In genomic region chr7:98139216-98139615, GRCm38 (mm10) we compare ENCODE assay signal across 28 mouse cellular contexts. TPM values are rescaled to one million over a fixed set of nuclear protein-coding genes. Genes with fewer than 3 reads are reported as not detected.
A peak's percentile ranks its signal among the peaks of the same experiment; 100 is the strongest.
DNase-seq lines count a peak whose midpoint lies in the region; ATAC-seq lines count a peak whose summit lies in the region.
"Had no signal": no experiment of that assay in that cellular context is flagged by ENCODE, and none has a peak within 500 bp of the region (broad histone marks: within the 10 kb centered on the region; RNA-seq: fewer than 3 reads in every experiment).

No protein-coding gene starts in this region.

- H3K9me3 ChIP-seq in heart, embryonic 12.5 days (replicated peaks) = no peaks in the 10 kb centered on the region
- H3K9me3 ChIP-seq in intestine, embryonic 16.5 days (ENCODE audit: control insufficient read depth, low read length) = no peaks in the 10 kb centered on the region
- H3K9me3 ChIP-seq in intestine, embryonic 15.5 days = no peaks in the 10 kb centered on the region
- H3K9me3 ChIP-seq in limb, embryonic 13.5 days = no peaks in the 10 kb centered on the region
- H3K9me3 ChIP-seq: forebrain, embryonic 13.5 days; kidney, embryonic 15.5 days; liver, embryonic 12.5 days had no signal

- peak; percentile 46 to 62 for DNase-seq in adrenal gland, postnatal 36 days
- no peak for DNase-seq in adrenal gland, postnatal 25 days
- DNase-seq in heart, postnatal 36 days = no peak
- DNase-seq: B cell, adult 2 months; cerebellum, adult 11 months; cerebellum, adult 9-10 months; gastrocnemius, postnatal 10 days; heart, postnatal 10 days; kidney, adult 18-20 months; kidney, postnatal 25 days; liver, postnatal 0 days; lung, postnatal 36 days; right cerebral cortex, postnatal 4 days; thymus, adult 18-20 months; thymus, postnatal 36 days had no signal

- no peak overlapping the region for H3K4me3 ChIP-seq in heart, embryonic 12.5 days
- H3K4me3 ChIP-seq in intestine, embryonic 16.5 days (ENCODE audit: low read length) = no peak overlapping the region
- H3K4me3 ChIP-seq in intestine, embryonic 15.5 days (replicated peaks) = no peak overlapping the region
- no peak overlapping the region for H3K4me3 ChIP-seq in limb, embryonic 13.5 days
- H3K4me3 ChIP-seq: forebrain, embryonic 13.5 days; kidney, embryonic 15.5 days; liver, embryonic 12.5 days had no signal

- intact Hi-C loops in heart, postnatal 36 days (cut with DNase I) = no loop called here

- no peak for ATAC-seq in heart, embryonic 12.5 days (ENCODE audit: insufficient number of reproducible peaks, low FRiP score)
- no peak for ATAC-seq in intestine, embryonic 16.5 days
- ATAC-seq in intestine, embryonic 15.5 days = no peak
- no peak for ATAC-seq in limb, embryonic 13.5 days (ENCODE audit: low FRiP score, low read depth)
- ATAC-seq: activated CD4-positive, CD25-positive, alpha-beta regulatory T cell, adult 4 months; forebrain, embryonic 13.5 days; liver, embryonic 12.5 days; liver, postnatal 0 days; midbrain, embryonic 16.5 days had no signal

- peaks cover 46% of the 10 kb centered on the region for H3K4me1 ChIP-seq in heart, embryonic 12.5 days (replicated peaks)
- no peaks in the 10 kb centered on the region for H3K4me1 ChIP-seq in intestine, embryonic 16.5 days (ENCODE audit: control insufficient read depth, insufficient read depth, low read length)
- no peaks in the 10 kb centered on the region for H3K4me1 ChIP-seq in intestine, embryonic 15.5 days (replicated peaks)
- peaks cover 15% of the 10 kb centered on the region for H3K4me1 ChIP-seq in limb, embryonic 13.5 days

- 14% methylated on average over 9 of the region's 9 CpGs for WGBS in heart, embryonic 12.5 days
- 23% methylated on average over 9 of the region's 9 CpGs for WGBS in intestine, embryonic 16.5 days
- 23% methylated on average over 9 of the region's 9 CpGs for WGBS in intestine, embryonic 15.5 days
- 17% methylated on average over 9 of the region's 9 CpGs for WGBS in limb, embryonic 13.5 days

- H3K4me2 ChIP-seq in heart, embryonic 12.5 days = peak overlapping the region; percentile 42
- H3K4me2 ChIP-seq in intestine, embryonic 16.5 days (ENCODE audit: low read depth, low read length) = no peak overlapping the region
- no peak overlapping the region for H3K4me2 ChIP-seq in intestine, embryonic 15.5 days (replicated peaks)
- peak overlapping the region; percentile 14; the same call in 1 of the 2 replicates for H3K4me2 ChIP-seq in limb, embryonic 13.5 days (replicated peaks)
- H3K4me2 ChIP-seq: forebrain, embryonic 13.5 days; hindbrain, embryonic 14.5 days; kidney, embryonic 15.5 days; liver, embryonic 12.5 days; midbrain, embryonic 11.5 days had no signal

- H3K27ac ChIP-seq in heart, embryonic 12.5 days (ENCODE audit: poor library complexity, severe bottlenecking) = no peak overlapping the region
- no peak overlapping the region for H3K27ac ChIP-seq in intestine, embryonic 16.5 days (ENCODE audit: low read length)
- no peak overlapping the region for H3K27ac ChIP-seq in intestine, embryonic 15.5 days
- no peak overlapping the region for H3K27ac ChIP-seq in limb, embryonic 13.5 days
- H3K27ac ChIP-seq: forebrain, embryonic 13.5 days; hindbrain, embryonic 14.5 days; kidney, embryonic 15.5 days; liver, embryonic 12.5 days; stomach, postnatal 0 days had no signal

- H3K9ac ChIP-seq in heart, embryonic 12.5 days = no peak overlapping the region
- peak overlapping the region; percentile 16; the same call in 1 of the 2 replicates for H3K9ac ChIP-seq in intestine, embryonic 16.5 days (ENCODE audit: low read depth, low read length)
- no peak overlapping the region for H3K9ac ChIP-seq in intestine, embryonic 15.5 days
- peak overlapping the region; percentile 45; the same call in 1 of the 2 replicates for H3K9ac ChIP-seq in limb, embryonic 13.5 days
- H3K9ac ChIP-seq: forebrain, embryonic 13.5 days; hindbrain, embryonic 14.5 days; kidney, embryonic 15.5 days; liver, embryonic 12.5 days; liver, postnatal 0 days had no signal

- 0 out of 2 replicates have a peak, but pooled peaks cover 5% of the 10 kb centered on the region for H3K36me3 ChIP-seq in heart, embryonic 12.5 days
- no peaks in the 10 kb centered on the region for H3K36me3 ChIP-seq in intestine, embryonic 16.5 days (ENCODE audit: control insufficient read depth, insufficient read depth, low read length)
- H3K36me3 ChIP-seq in intestine, embryonic 15.5 days = no peaks in the 10 kb centered on the region
- H3K36me3 ChIP-seq in limb, embryonic 13.5 days = no peaks in the 10 kb centered on the region
- H3K36me3 ChIP-seq: kidney, embryonic 15.5 days had no signal

- H3K27me3 ChIP-seq in heart, embryonic 12.5 days (replicated peaks) = no peaks in the 10 kb centered on the region
- H3K27me3 ChIP-seq in intestine, embryonic 16.5 days (replicated peaks; ENCODE audit: control insufficient read depth, insufficient read depth, low read length) = no peaks in the 10 kb centered on the region
- H3K27me3 ChIP-seq in intestine, embryonic 15.5 days (replicated peaks) = no peaks in the 10 kb centered on the region
- H3K27me3 ChIP-seq in limb, embryonic 13.5 days = no peaks in the 10 kb centered on the region
- H3K27me3 ChIP-seq: kidney, embryonic 15.5 days; liver, embryonic 12.5 days had no signal

RNA-seq across cellular contexts. Expression of gene Omp, which starts 6.1 kb away (rescaled TPM):
- 1 to 10 TPM in 1 of 2 experiments, under 1 TPM in 1; 0.20 to 3.1 TPM for total RNA-seq in adrenal gland, postnatal 36 days (2021)
- 5.2 and 5.4 TPM in 2 replicates for total RNA-seq in adrenal gland, postnatal 25 days (2021)
- polyA plus RNA-seq in heart, embryonic 12.5 days (2016; fragmentation: Nextera tagmentation; extraction: Ambion mirVana) = 0.19 and 0.20 TPM in 2 replicates
- total RNA-seq in heart, postnatal 36 days (2021) = under 1 TPM in 1 of 2 experiments, not detected in 1; 0.11 TPM
- 0.37 TPM in 2 replicates for polyA plus RNA-seq in intestine, embryonic 16.5 days (2015; fragmentation: Nextera tagmentation; extraction: Ambion mirVana)
- polyA plus RNA-seq in intestine, embryonic 15.5 days (2015; fragmentation: Nextera tagmentation; extraction: Ambion mirVana) = 0.23 and 0.49 TPM in 2 replicates
- polyA plus RNA-seq in limb, embryonic 13.5 days (2015; fragmentation: Nextera tagmentation; extraction: Ambion mirVana) = 0.25 and 0.37 TPM in 2 replicates
- total RNA-seq: megakaryocyte, adult 5-6 weeks had no signal
- polyA plus RNA-seq: activated CD4-positive, CD25-positive, alpha-beta regulatory T cell, adult 4 months had no signal

RNA-seq across cellular contexts. Expression of gene Myo7a, which starts 19.9 kb away (rescaled TPM):
- 100 to 1,000 TPM; 102 to 124 TPM for total RNA-seq in adrenal gland, postnatal 36 days (2021)
- total RNA-seq in adrenal gland, postnatal 25 days (2021) = 91.2 and 206 TPM in 2 replicates
- polyA plus RNA-seq in heart, embryonic 12.5 days (2016; fragmentation: Nextera tagmentation; extraction: Ambion mirVana) = 13.6 and 14.4 TPM in 2 replicates
- total RNA-seq in heart, postnatal 36 days (2021) = 1 to 10 TPM; 5.3 to 5.8 TPM
- 24.0 and 35.6 TPM in 2 replicates for polyA plus RNA-seq in intestine, embryonic 16.5 days (2015; fragmentation: Nextera tagmentation; extraction: Ambion mirVana)
- polyA plus RNA-seq in intestine, embryonic 15.5 days (2015; fragmentation: Nextera tagmentation; extraction: Ambion mirVana) = 21.5 and 25.7 TPM in 2 replicates
- polyA plus RNA-seq in limb, embryonic 13.5 days (2015; fragmentation: Nextera tagmentation; extraction: Ambion mirVana) = 11.0 and 12.2 TPM in 2 replicates

RNA-seq across cellular contexts. Expression of gene Capn5, which starts 38.9 kb away (rescaled TPM):
- total RNA-seq in adrenal gland, postnatal 36 days (2021) = 1 to 10 TPM; 3.7 to 7.0 TPM
- 4.0 and 9.5 TPM in 2 replicates for total RNA-seq in adrenal gland, postnatal 25 days (2021)
- polyA plus RNA-seq in heart, embryonic 12.5 days (2016; fragmentation: Nextera tagmentation; extraction: Ambion mirVana) = 7.4 and 8.0 TPM in 2 replicates
- 1 to 10 TPM; 2.4 to 2.6 TPM for total RNA-seq in heart, postnatal 36 days (2021)
- polyA plus RNA-seq in intestine, embryonic 16.5 days (2015; fragmentation: Nextera tagmentation; extraction: Ambion mirVana) = 10.2 and 10.9 TPM in 2 replicates
- 10.2 TPM in 2 replicates for polyA plus RNA-seq in intestine, embryonic 15.5 days (2015; fragmentation: Nextera tagmentation; extraction: Ambion mirVana)
- 5.5 and 5.6 TPM in 2 replicates for polyA plus RNA-seq in limb, embryonic 13.5 days (2015; fragmentation: Nextera tagmentation; extraction: Ambion mirVana)

Comparison
In these comparisons a context has a peak if more than half of its experiments do, and no peak if none do; other contexts are left out.
1. DNase-seq: peak in adrenal gland, postnatal 36 days (2 of 2); none in adrenal gland, postnatal 25 days (single experiment) and heart, postnatal 36 days (0 of 2).
2. H3K9ac ChIP-seq: peak in intestine, embryonic 16.5 days (single experiment) and limb, embryonic 13.5 days (single experiment); none in heart, embryonic 12.5 days (single experiment) and intestine, embryonic 15.5 days (single experiment).
3. H3K4me2 ChIP-seq: peak in heart, embryonic 12.5 days (single experiment) and limb, embryonic 13.5 days (single experiment); none in intestine, embryonic 16.5 days (single experiment) and intestine, embryonic 15.5 days (single experiment).